Mouse (Mus musculus): ENCODE measurements around the gene Il11.

DNA sequence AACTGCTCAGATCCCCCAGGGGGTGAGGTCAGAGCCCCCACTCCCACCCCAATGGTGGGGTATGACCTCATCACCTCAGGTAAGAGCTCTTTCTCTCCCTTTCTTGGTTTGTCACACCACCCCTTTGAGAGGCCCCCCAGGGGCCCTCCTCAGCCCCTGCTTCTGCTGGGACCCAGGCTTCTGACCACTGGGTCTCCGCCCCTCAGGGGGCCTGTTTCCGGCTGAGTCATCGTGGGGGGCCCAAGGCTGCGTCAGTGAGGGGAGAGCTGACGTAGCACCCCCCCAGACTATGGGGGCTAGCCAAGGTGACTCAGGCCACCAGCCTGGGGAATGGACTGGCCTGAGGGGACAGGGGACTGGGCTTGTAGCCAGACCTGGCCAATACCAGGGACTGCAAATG, 2.7 kb downstream of the Il11 start:
- no peak for TF ChIP-seq CTCF (IDR thresholded peaks at IDR 0.05; ENCODE audit: control insufficient read depth, insufficient read depth, insufficient replicate concordance, low read depth, low read length)
- no peak for TF ChIP-seq POLR2A (IDR thresholded peaks at IDR 0.05; ENCODE audit: control insufficient read depth, low read depth, low read length)

Data from testis, adult 2 months (tissue).